Mouse (Mus musculus): Measurements from ENCODE around the gene Clk3.
A peak's percentile ranks its signal among the peaks of the same experiment; 100 is the strongest.
"Not testable (repeated sequence)": the region's sequence is repeated elsewhere in the genome, so short reads cannot be mapped to it uniquely, and the experiment has no call there.

Clk3 gene

DNA sequence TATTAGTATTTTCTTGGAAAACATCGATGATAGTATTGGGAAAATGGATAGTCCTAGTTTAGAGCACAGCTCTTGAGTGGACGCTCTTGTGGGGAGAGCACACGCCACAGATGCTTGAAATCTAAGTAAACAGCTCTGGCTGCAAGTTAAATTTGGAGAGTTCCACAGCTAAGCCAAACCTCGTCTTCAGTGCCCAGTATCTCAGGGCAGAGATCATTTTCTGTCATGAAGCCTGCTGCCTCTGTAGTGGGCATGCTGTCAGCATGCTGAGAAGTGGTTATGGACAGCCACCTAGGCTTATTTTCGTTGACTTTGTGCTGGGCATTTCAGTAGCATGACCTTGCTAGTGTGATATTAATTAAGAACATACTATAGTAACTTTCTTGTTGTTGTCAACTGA, 41.9 kb downstream of the Clk3 start:
- no peak for ATAC-seq (ENCODE audit: low TSS enrichment)

GRCm38 (mm10) chr9:57723315-57723715, 42.3 kb downstream of the Clk3 start:
- ATAC-seq (ENCODE audit: low TSS enrichment), result peak; percentile 59; the same call in 1 of the 2 replicates

DNA sequence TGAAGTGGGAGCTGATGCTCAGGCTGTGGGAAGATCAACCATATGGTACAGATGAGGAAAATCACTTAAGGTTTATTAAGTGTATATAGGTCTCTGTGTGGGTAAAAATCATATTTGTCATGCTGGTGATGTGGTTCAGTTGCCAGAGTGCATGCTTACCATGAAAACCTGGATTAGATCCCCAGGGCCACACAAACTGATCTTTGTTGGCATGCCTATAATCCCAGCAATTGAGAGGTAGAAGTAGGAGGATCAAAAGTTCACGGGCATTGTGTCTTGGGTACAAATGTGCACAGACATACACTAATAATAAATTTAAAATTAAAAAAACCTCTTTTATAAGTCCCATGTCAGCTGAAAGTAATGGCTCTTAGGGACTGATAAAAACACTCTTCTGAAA, 43.3 kb downstream of the Clk3 start:
- no peak for ATAC-seq (ENCODE audit: low TSS enrichment)

GRCm38 (mm10) chr9:57720736-57721135, 44.9 kb downstream of the Clk3 start:
- no peak for ATAC-seq (ENCODE audit: low TSS enrichment)

GRCm38 (mm10) chr9:57718408-57718807, 47.3 kb downstream of the Clk3 start:
- no peak for ATAC-seq (ENCODE audit: low TSS enrichment)

DNA sequence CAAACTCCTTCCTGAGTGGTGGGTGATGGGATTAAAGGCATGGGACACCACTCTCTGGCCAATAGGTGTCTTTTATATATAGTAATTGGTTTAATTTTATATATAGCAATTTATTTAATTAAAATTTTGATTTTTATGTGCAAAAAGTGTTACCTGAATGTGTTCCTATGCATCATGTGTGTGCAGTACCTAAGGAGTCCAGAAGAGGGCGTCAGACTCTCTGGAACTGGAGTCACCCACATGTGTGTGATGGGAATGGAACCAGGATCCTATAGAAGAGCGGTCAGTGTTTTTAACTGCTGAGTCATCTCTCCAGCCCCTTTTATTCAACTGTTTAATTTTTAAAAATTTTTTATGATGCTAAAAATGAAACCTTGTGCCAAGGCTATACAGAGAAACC, 53.5 kb downstream of the Clk3 start:
- no peak for ATAC-seq (ENCODE audit: low TSS enrichment)

DNA sequence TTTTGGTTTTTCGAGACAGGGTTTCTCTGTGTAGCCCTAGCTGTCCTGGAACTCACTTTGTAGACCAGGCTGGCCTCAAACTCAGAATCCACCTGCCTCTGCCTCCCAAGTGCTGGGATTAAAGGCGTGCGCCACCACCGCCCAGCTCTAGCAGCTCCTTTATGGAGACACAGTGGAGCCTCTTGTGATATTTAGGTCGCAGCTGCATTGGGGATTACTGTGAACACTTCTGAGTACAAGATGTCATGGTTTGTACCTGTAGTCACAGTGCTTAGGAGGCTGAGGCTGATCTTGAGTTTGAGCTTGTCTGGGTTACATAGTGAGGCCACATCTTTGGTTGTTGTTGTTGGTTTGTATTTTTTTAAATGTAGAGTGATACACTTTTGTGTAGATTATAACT, 55.4 kb downstream of the Clk3 start:
- not testable (repeated sequence) for ATAC-seq (ENCODE audit: low TSS enrichment)

- peak; percentile 65 for ATAC-seq (ENCODE audit: low TSS enrichment)
Observed at GRCm38 (mm10) chr9:57708720-57709274, 56.9 kb downstream of the Clk3 start.

DNA sequence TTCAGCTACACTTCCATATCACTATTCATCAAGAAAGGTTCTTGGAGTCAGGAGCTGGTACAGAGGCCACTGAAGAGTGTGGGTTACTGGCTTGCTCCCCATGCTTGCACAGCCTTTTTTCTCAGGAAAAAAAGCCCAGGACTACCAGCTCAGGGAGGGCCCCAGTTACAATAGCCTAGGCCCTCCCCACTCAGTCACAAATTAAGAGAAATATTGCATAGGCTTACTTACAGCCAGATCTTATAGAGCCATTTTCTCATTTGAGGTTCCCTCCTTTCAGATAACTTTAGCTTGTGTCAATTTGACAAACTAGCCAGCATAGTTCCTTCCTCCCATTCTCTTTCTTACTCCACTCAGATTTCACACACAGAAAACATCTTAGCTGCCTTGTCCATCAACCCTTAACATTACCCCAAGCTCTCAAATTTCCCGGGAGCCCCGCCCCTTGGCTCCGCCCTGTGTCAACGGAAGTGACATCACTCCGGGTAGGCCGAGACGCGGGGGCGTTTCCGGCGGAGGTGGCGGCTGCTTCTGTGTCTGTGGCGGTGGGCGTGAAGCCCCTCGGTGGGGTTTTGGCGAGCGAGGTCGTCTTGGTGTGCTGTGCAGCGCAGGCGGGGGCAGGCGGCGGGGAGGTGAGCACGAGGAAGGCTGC, 57.5 kb downstream of the Clk3 start, which contains the start of gene Edc3:
Edc3 (plus strand) TSS at position 473 of the 652 bp plus-strand sequence.
- ATAC-seq (ENCODE audit: low TSS enrichment), result peak; percentile 95

- no peak for ATAC-seq (ENCODE audit: low TSS enrichment)
Observed at GRCm38 (mm10) chr9:57706496-57706895, 59.2 kb downstream of the Clk3 start.
